Mouse (Mus musculus) E14TG2a.4 (cell line): ENCODE results near the gene Hes3.

ENCODE experiments used
- CTCF ChIP-seq: conservative IDR thresholded peaks from 2 replicates; pipeline ENCODE4 v1.5.1; 2014; ENCODE audit warnings: low read length
- NANOG ChIP-seq: IDR thresholded peaks from 2 replicates; pipeline ENCODE4 v1.6.1; 2014; ENCODE audit warnings: borderline replicate concordance, low read length, mixed read lengths
- POU5F1 ChIP-seq: IDR thresholded peaks from 2 replicates; pipeline ENCODE4 v1.6.1; 2014; ENCODE audit warnings: low read length, borderline replicate concordance

GRCm38 (mm10) chr4:152272006-152272405 is 19.5 kb downstream of the Hes3 start:
- no peak for TF ChIP-seq CTCF
- TF ChIP-seq NANOG, result no peak
- TF ChIP-seq POU5F1, result no peak
